Mouse (Mus musculus) thymus, postnatal 36 days (tissue): ENCODE data around the gene Map4k2.

Source experiments
- DNase-seq, 2 experiments: peaks; one replicate each; pipeline ENCODE4 v3.0.0; 2022; ENCODE audit warnings: mixed read lengths in 2 of 2

Map4k2 gene

DNA sequence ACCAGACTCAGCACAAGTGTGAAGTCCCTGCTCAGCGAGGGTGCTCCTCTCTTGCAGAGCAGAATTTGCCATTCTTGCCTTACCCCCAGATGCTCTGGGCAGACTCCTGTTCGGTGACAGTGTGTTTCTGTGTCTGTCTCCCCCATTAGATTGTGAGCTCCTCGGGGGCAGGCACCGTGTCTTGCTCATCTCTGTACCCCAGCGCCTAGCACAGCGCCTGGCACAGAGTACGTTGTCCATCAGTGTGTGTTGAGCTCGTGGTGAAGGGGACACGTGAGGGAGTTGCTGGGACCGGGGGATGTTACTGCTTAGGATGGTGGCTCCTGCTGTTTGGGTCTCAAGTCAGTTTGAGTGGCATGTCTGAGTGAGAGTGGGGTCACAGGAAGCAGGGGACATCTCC lies 62.9 kb downstream of the Map4k2 start:
- no peak for DNase-seq
